Mouse (Mus musculus): ENCODE measurements around the gene Fv1. TPM values are rescaled to one million over a fixed set of nuclear protein-coding genes. Genes with fewer than 3 reads are reported as not detected.

Gene Fv1
- total RNA-seq, 1 experiment from 2014 or later: 16.6 TPM

- peak; percentile 37 for DNase-seq
Observed at GRCm38 (mm10) chr4:147884138-147884537, 15.4 kb downstream of the Fv1 start.

GRCm38 (mm10) chr4:147886158-147886557 is 17.4 kb downstream of the Fv1 start:
- DNase-seq: no peak

GRCm38 (mm10) chr4:147887277-147887676 is 18.5 kb downstream of the Fv1 start:
- DNase-seq: no peak

- no peak for DNase-seq
Observed at GRCm38 (mm10) chr4:147888237-147888636, 19.5 kb downstream of the Fv1 start.

GRCm38 (mm10) chr4:147890341-147890740 is 21.6 kb downstream of the Fv1 start:
- DNase-seq: no peak

- DNase-seq: no peak
Observed at GRCm38 (mm10) chr4:147895815-147896330, 27.1 kb downstream of the Fv1 start.

- no peak for DNase-seq
Observed at GRCm38 (mm10) chr4:147896411-147896810, 27.6 kb downstream of the Fv1 start.

GRCm38 (mm10) chr4:147897348-147897747 is 28.6 kb downstream of the Fv1 start:
- DNase-seq: no peak

- no peak for DNase-seq
Observed at GRCm38 (mm10) chr4:147900452-147900851, 31.7 kb downstream of the Fv1 start.

GRCm38 (mm10) chr4:147902906-147903500 is 34.2 kb downstream of the Fv1 start:
- DNase-seq: no peak

- peak; percentile 37 for DNase-seq
Observed at GRCm38 (mm10) chr4:147903601-147904000, 34.8 kb downstream of the Fv1 start.

- DNase-seq: peak; percentile 86
Observed at GRCm38 (mm10) chr4:147904313-147905089, 35.7 kb downstream of the Fv1 start, which contains the start of gene Mfn2. Gene Mfn2, minus strand, starts transcription at chr4:147904704.

GRCm38 (mm10) chr4:147905090-147905659 is 36.4 kb downstream of the Fv1 start:
- DNase-seq: no peak

GRCm38 (mm10) chr4:147906230-147906629 is 37.5 kb downstream of the Fv1 start:
- DNase-seq: peak; percentile 25

- no peak for DNase-seq
Observed at GRCm38 (mm10) chr4:147909486-147909885, 40.7 kb downstream of the Fv1 start.

- DNase-seq: peak; percentile 32
Observed at GRCm38 (mm10) chr4:147918459-147919121, 49.8 kb downstream of the Fv1 start.

Other genes with a start within 250 kb of the Fv1 start
- 3.6 and 3.7 TPM in 2 replicates for gene Zfp979, start 226.5 kb upstream of the Fv1 start, total RNA-seq (2021)
- gene Zfp534, start 166.4 kb upstream of the Fv1 start, total RNA-seq (2021): 0.46 TPM in 1 of 2 replicates, not detected in the other
- gene Zfp984, start 59.2 kb upstream of the Fv1 start, total RNA-seq (2021): 7.2 TPM in 2 replicates
- gene Zfp933, start 20.6 kb upstream of the Fv1 start, total RNA-seq (2021): 36.5 and 37.1 TPM in 2 replicates
- gene Miip, start 163 bp upstream of the Fv1 start, total RNA-seq (2021): 31.9 and 37.7 TPM in 2 replicates
- gene Mfn2, start 35.7 kb downstream of the Fv1 start, total RNA-seq (2021): 151 and 217 TPM in 2 replicates
- gene Plod1, start 67.8 kb downstream of the Fv1 start, total RNA-seq (2021): 41.0 and 43.3 TPM in 2 replicates
- 44.6 and 50.5 TPM in 2 replicates for gene 2510039O18Rik, start 71.9 kb downstream of the Fv1 start, total RNA-seq (2021)
- gene Nppb, start 116.8 kb downstream of the Fv1 start, total RNA-seq (2021): not detected in 2 replicates
- not detected in 2 replicates for gene Nppa, start 131.7 kb downstream of the Fv1 start, total RNA-seq (2021)
- gene Clcn6, start 169.8 kb downstream of the Fv1 start, total RNA-seq (2021): 11.1 and 12.7 TPM in 2 replicates
- 32.1 and 33.6 TPM in 2 replicates for gene Mthfr, start 170.1 kb downstream of the Fv1 start, total RNA-seq (2021)
- 75.0 and 117 TPM in 2 replicates for gene Agtrap, start 219.1 kb downstream of the Fv1 start, total RNA-seq (2021)